8 mouse cellular contexts compared by ENCODE assay signal in genomic region chr8:125669159-125669699, GRCm38 (mm10). TPM values are rescaled to one million over a fixed set of nuclear protein-coding genes. Genes with fewer than 3 reads are reported as not detected.
DNase-seq lines count a peak whose midpoint lies in the region; ATAC-seq and TF ChIP-seq lines count a peak whose summit lies in the region.

No protein-coding gene starts in this region.

- 84% methylated on average over 14 of the region's 14 CpGs for WGBS in lung, embryonic 15.5 days
- WGBS in limb, embryonic 14.5 days = 81% methylated on average over 14 of the region's 14 CpGs
- WGBS in stomach, embryonic 14.5 days = 80% methylated on average over 14 of the region's 14 CpGs

- peaks cover 21% of the 10 kb centered on the region for H3K9me3 ChIP-seq in lung, embryonic 15.5 days
- H3K9me3 ChIP-seq in limb, embryonic 14.5 days (ENCODE audit: control insufficient read depth, low read length) = peaks cover 29% of the 10 kb centered on the region
- peaks cover 22% of the 10 kb centered on the region for H3K9me3 ChIP-seq in stomach, embryonic 14.5 days (ENCODE audit: control insufficient read depth, low read depth, low read length)

- no peak overlapping the region for H3K9ac ChIP-seq in lung, embryonic 15.5 days
- H3K9ac ChIP-seq in limb, embryonic 14.5 days (ENCODE audit: low read depth, low read length, severe bottlenecking) = peak overlapping the region; percentile 75; the same call in 1 of the 2 replicates
- H3K9ac ChIP-seq in stomach, embryonic 14.5 days (replicated peaks; ENCODE audit: low read depth, low read length) = no peak overlapping the region

- H3K4me3 ChIP-seq in lung, embryonic 15.5 days = peak overlapping the region; percentile 52
- H3K4me3 ChIP-seq in limb, embryonic 14.5 days (replicated peaks; ENCODE audit: low read length) = peak overlapping the region; percentile 56
- H3K4me3 ChIP-seq in stomach, embryonic 14.5 days (ENCODE audit: low read depth, low read length) = peak overlapping the region; percentile 53

- no peak for TF ChIP-seq POLR2A in limb, embryonic 14.5 days (IDR thresholded peaks at IDR 0.05; ENCODE audit: borderline replicate concordance, extremely low read depth, insufficient read depth, insufficient read length)

- no peak for DNase-seq in cerebellum, adult 11 months
- DNase-seq in lung, adult 18-20 months = no peak
- DNase-seq in limb, embryonic 14.5 days (ENCODE audit: low spot score) = no peak
- no peak for DNase-seq in retina, embryonic 14.5 days (ENCODE audit: low spot score)
- no peak for DNase-seq in B cell, adult 2 months

- ATAC-seq in cerebellum, adult (ENCODE audit: insufficient number of reproducible peaks, low FRiP score, low TSS enrichment) = 0 out of 2 replicates have a peak, but pooled peaks have one; percentile 7
- no peak for ATAC-seq in lung, embryonic 15.5 days (ENCODE audit: borderline replicate concordance, extremely low read depth, low FRiP score, low TSS enrichment)
- ATAC-seq in limb, embryonic 14.5 days (ENCODE audit: low FRiP score, low read depth) = no peak; the same call in 1 of the 2 replicates
- ATAC-seq in stomach, embryonic 14.5 days (ENCODE audit: insufficient number of reproducible peaks, insufficient read depth, low FRiP score, low read depth) = no peak

- peak overlapping the region; percentile 91 for H3K4me2 ChIP-seq in lung, embryonic 15.5 days
- H3K4me2 ChIP-seq in limb, embryonic 14.5 days (replicated peaks; ENCODE audit: low read depth, low read length, severe bottlenecking) = peak overlapping the region; percentile 90
- peak overlapping the region; percentile 91 for H3K4me2 ChIP-seq in stomach, embryonic 14.5 days (replicated peaks; ENCODE audit: low read depth, low read length)

- peaks cover 25% of the 10 kb centered on the region for H3K4me1 ChIP-seq in lung, embryonic 15.5 days
- H3K4me1 ChIP-seq in limb, embryonic 14.5 days (ENCODE audit: control insufficient read depth, insufficient read depth, low read length) = peaks cover 9% of the 10 kb centered on the region
- 0 out of 2 replicates have a peak, but pooled peaks cover 3% of the 10 kb centered on the region for H3K4me1 ChIP-seq in stomach, embryonic 14.5 days (ENCODE audit: control insufficient read depth, insufficient read depth, low read length)

- peaks cover 15% of the 10 kb centered on the region for H3K36me3 ChIP-seq in lung, embryonic 15.5 days
- H3K36me3 ChIP-seq in limb, embryonic 14.5 days (ENCODE audit: control insufficient read depth, insufficient read depth, low read length) = peaks cover 3% of the 10 kb centered on the region; the same call in 1 of the 2 replicates
- no peaks in the 10 kb centered on the region for H3K36me3 ChIP-seq in stomach, embryonic 14.5 days (ENCODE audit: control insufficient read depth, insufficient read depth, low read length)

- no peak overlapping the region for H3K27ac ChIP-seq in lung, embryonic 15.5 days
- H3K27ac ChIP-seq in limb, embryonic 14.5 days (replicated peaks; ENCODE audit: low read depth, low read length) = no peak overlapping the region
- no peak overlapping the region for H3K27ac ChIP-seq in stomach, embryonic 14.5 days (ENCODE audit: low read length)

- no peaks in the 10 kb centered on the region for H3K27me3 ChIP-seq in lung, embryonic 15.5 days
- H3K27me3 ChIP-seq in limb, embryonic 14.5 days (ENCODE audit: control insufficient read depth, insufficient read depth, low read length) = no peaks in the 10 kb centered on the region
- H3K27me3 ChIP-seq in stomach, embryonic 14.5 days (ENCODE audit: control insufficient read depth, insufficient read depth, low read length) = no peaks in the 10 kb centered on the region

RNA-seq across cellular contexts. Expression of gene Map10, which starts 0.4 kb away (rescaled TPM):
- polyA plus RNA-seq in lung, embryonic 15.5 days (2015; fragmentation: Nextera tagmentation; extraction: Ambion mirVana) = 6.7 and 6.8 TPM in 2 replicates
- 3.4 and 3.6 TPM in 2 replicates for polyA plus RNA-seq in limb, embryonic 14.5 days (2012; rRNA removed)
- 6.0 and 8.6 TPM in 2 replicates for polyA plus RNA-seq in limb, embryonic 14.5 days (2014; fragmentation: Nextera tagmentation; extraction: Ambion mirVana)
- polyA plus RNA-seq in stomach, embryonic 14.5 days (2014; fragmentation: Nextera tagmentation; extraction: Ambion mirVana) = 6.4 and 7.4 TPM in 2 replicates
